Mouse (Mus musculus) embryonic facial prominence, embryonic 12.5 days (tissue): ENCODE data around the gene Coro7. TPM values are rescaled to one million over a fixed set of nuclear protein-coding genes. Genes with fewer than 3 reads are reported as not detected.

Experiments used
- ATAC-seq: fragments of 200-750 bp; cut with Nextera tagmentation; 2 replicates; pipeline ENCODE4 v1.8.0; 2017; ENCODE audit not compliant: insufficient number of reproducible peaks, insufficient read depth, low FRiP score, low TSS enrichment
- H3K27ac ChIP-seq: fragments of 300-500 bp; sonication (generic); 2 replicates; pipeline ENCODE4 v1.5.1; 2016; ENCODE audit warnings: mild to moderate bottlenecking
- H3K27me3 ChIP-seq: fragments of 300-500 bp; sonication (generic); 2 replicates; pipeline ENCODE4 v1.6.1; 2016; ENCODE audit warnings: mild to moderate bottlenecking, moderate library complexity
- H3K36me3 ChIP-seq: fragments of 300-500 bp; sonication (generic); 2 replicates; pipeline ENCODE4 v1.6.1; 2016; ENCODE audit warnings: mild to moderate bottlenecking
- H3K4me1 ChIP-seq: fragments of 300-500 bp; sonication (generic); 2 replicates; pipeline ENCODE4 v1.6.1; 2016
- H3K4me2 ChIP-seq: fragments of 300-500 bp; sonication (generic); replicated peaks from 2 replicates; pipeline ENCODE4 v1.6.1; 2016; ENCODE audit warnings: mild to moderate bottlenecking, moderate library complexity
- H3K4me3 ChIP-seq: fragments of 300-500 bp; sonication (generic); 2 replicates; pipeline ENCODE4 v1.5.1; 2016; ENCODE audit warnings: mild to moderate bottlenecking
- H3K9ac ChIP-seq: fragments of 300-500 bp; sonication (generic); 2 replicates; pipeline ENCODE4 v1.6.1; 2016; ENCODE audit warnings: mild to moderate bottlenecking, moderate library complexity
- H3K9me3 ChIP-seq: fragments of 300-500 bp; sonication (generic); 2 replicates; pipeline ENCODE4 v1.6.1; 2016; ENCODE audit warnings: mild to moderate bottlenecking, moderate library complexity
- WGBS: fragments of 180-500 bp; shearing (Covaris S2); methylation state at CpG from one replicate; pipeline ENCODE4 v1.1.7; 2016; 5-methylcytosine and 5-hydroxymethylcytosine counted together
- polyA plus RNA-seq: library from polyadenylated mRNA; unstranded; fragments of >200 nt; fragmentation: Nextera tagmentation; extraction: Ambion mirVana; gene quantifications from 2 replicates; pipeline ENCODE4 v1.2.1, GENCODE M21; 2016

Coro7 gene
- polyA plus RNA-seq, 1 experiment from 2014 or later: 18.2 TPM

DNA sequence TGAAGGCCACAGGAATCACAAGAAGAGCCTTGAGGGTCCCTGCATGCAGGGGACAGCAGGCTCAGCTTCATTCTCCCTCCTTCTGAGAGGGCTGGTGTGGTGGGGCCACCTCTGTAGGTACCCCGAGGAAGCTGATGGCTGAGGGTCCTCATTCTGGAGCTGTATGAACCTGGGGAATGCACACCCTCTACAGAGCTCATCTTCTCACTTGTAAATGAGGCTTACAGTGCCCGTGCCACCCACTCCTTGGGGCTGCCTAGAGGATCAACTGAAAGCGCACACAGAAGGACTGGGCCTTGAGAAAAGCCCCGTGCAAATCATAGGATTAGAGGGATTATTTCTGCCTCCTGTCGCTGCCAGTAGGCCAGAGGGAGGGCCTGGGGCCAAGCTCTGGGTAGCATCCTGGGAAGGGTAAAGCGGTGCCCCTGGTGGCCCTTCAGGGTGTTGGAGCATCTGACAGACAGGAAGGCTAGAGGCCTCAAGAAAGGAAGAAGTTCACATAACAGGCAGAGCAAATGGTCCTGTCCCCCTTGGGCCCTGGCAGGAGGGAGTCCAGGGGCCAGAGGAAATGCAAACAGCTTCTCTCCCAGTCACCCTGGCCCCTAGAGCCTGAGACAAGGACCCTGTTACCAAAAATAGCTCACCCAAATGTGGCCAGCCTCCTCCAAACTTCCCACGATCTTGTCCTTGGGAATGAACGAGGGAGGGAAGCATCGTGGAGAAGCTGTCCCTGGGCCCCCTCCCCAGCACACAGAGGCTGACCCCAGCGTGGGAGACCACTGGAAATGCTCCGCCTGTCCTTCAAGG lies 23.6 kb downstream of the Coro7 start:
- H3K4me1 ChIP-seq: peaks cover 70% of the 10 kb centered on the region

GRCm38 (mm10) chr16:4655251-4655734 lies 24.3 kb downstream of the Coro7 start:
- H3K4me1 ChIP-seq: peaks cover 75% of the 10 kb centered on the region
- no peaks in the 10 kb centered on the region for H3K9me3 ChIP-seq
- peaks cover 7% of the 10 kb centered on the region; the same call in 1 of the 2 replicates for H3K36me3 ChIP-seq
- H3K4me3 ChIP-seq: no peak overlapping the region
- ATAC-seq: no peak
- H3K4me2 ChIP-seq: no peak overlapping the region
- peak overlapping the region; percentile 84 for H3K27ac ChIP-seq
- H3K27me3 ChIP-seq: no peaks in the 10 kb centered on the region
- no peak overlapping the region for H3K9ac ChIP-seq
- WGBS: 58% methylated on average over 4 of the region's 4 CpGs

More for the DNA sequence above, 23.6 kb downstream of the Coro7 start:
- no peak overlapping the region for H3K4me2 ChIP-seq
- H3K9ac ChIP-seq: no peak overlapping the region
- H3K36me3 ChIP-seq: peaks cover 9% of the 10 kb centered on the region
- WGBS: 26% methylated on average over 11 of the region's 11 CpGs
- no peaks in the 10 kb centered on the region for H3K9me3 ChIP-seq
- peak overlapping the region; percentile 84 for H3K27ac ChIP-seq
- no peak overlapping the region for H3K4me3 ChIP-seq
- no peaks in the 10 kb centered on the region for H3K27me3 ChIP-seq
- no peak for ATAC-seq

GRCm38 (mm10) chr16:4654706-4655105 lies 24.9 kb downstream of the Coro7 start:
- no peak for ATAC-seq
- H3K27me3 ChIP-seq: no peaks in the 10 kb centered on the region
- H3K4me3 ChIP-seq: no peak overlapping the region
- H3K4me2 ChIP-seq: no peak overlapping the region
- WGBS: 79% methylated on average over 10 of the region's 10 CpGs
- no peak overlapping the region for H3K9ac ChIP-seq
- 0 out of 2 replicates have a peak overlapping the region, but pooled peaks have one; percentile 14 for H3K27ac ChIP-seq
- H3K4me1 ChIP-seq: peaks cover 81% of the 10 kb centered on the region
- H3K9me3 ChIP-seq: no peaks in the 10 kb centered on the region
- H3K36me3 ChIP-seq: peaks cover 12% of the 10 kb centered on the region

- Histone ChIP-seq H3K9me3 (no peaks in the 10 kb centered on the region), H3K9ac (no peak overlapping the region), H3K4me2 (no peak overlapping the region), H3K27me3 (no peaks in the 10 kb centered on the region), H3K27ac (peak overlapping the region; percentile 96), H3K4me3 (no peak overlapping the region), H3K36me3 (peaks cover 26% of the 10 kb centered on the region), H3K4me1 (peaks cover 78% of the 10 kb centered on the region)
- ATAC-seq: no peak
- 48% methylated on average over 4 of the region's 4 CpGs for WGBS
Observed at GRCm38 (mm10) chr16:4652707-4653416, 26.7 kb downstream of the Coro7 start.

- 28% methylated on average over 7 of the region's 7 CpGs for WGBS
- Histone ChIP-seq H3K27me3 (no peaks in the 10 kb centered on the region), H3K4me3 (no peak overlapping the region), H3K4me2 (0 out of 2 replicates have a peak overlapping the region, but pooled peaks have one; percentile 18), H3K27ac (peak overlapping the region; percentile 96), H3K9me3 (no peaks in the 10 kb centered on the region), H3K4me1 (peaks cover 78% of the 10 kb centered on the region), H3K9ac (peak overlapping the region; percentile 2; the same call in 1 of the 2 replicates), H3K36me3 (peaks cover 26% of the 10 kb centered on the region)
- peak; percentile 74 for ATAC-seq
Observed at GRCm38 (mm10) chr16:4651624-4652023, 28.0 kb downstream of the Coro7 start.

GRCm38 (mm10) chr16:4651081-4651480 lies 28.5 kb downstream of the Coro7 start:
- Histone ChIP-seq H3K27me3 (no peaks in the 10 kb centered on the region), H3K27ac (peak overlapping the region; percentile 96), H3K9ac (0 out of 2 replicates have a peak overlapping the region, but pooled peaks have one; percentile 2), H3K4me2 (no peak overlapping the region), H3K4me1 (peaks cover 78% of the 10 kb centered on the region), H3K4me3 (no peak overlapping the region), H3K9me3 (no peaks in the 10 kb centered on the region), H3K36me3 (peaks cover 26% of the 10 kb centered on the region)
- ATAC-seq: no peak
- 57% methylated on average over 1 of the region's 1 CpGs for WGBS

DNA sequence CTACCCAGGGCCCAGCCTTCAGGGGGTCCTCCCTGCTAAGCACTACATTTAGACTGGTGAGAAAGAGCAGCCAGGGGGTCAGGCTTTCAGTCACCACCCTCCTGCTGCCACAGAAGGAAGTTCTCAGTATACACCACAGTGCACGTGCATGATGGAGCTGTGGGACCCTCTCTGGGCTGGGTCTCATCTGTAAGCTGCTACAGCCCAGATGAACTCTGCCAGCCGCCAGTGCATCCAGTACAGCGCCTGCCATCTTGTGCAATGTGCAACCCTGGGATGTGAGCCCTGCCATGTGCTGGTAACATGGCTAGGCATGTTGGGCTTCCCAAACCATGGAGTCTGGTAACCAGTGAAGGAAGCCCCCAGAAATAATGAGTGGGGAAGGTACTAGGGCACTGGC lies 29.4 kb downstream of the Coro7 start:
- H3K4me2 ChIP-seq: no peak overlapping the region
- peak overlapping the region; percentile 96; the same call in 1 of the 2 replicates for H3K27ac ChIP-seq
- H3K9ac ChIP-seq: no peak overlapping the region
- no peaks in the 10 kb centered on the region for H3K9me3 ChIP-seq
- H3K4me1 ChIP-seq: peaks cover 78% of the 10 kb centered on the region
- peaks cover 21% of the 10 kb centered on the region for H3K36me3 ChIP-seq
- H3K27me3 ChIP-seq: no peaks in the 10 kb centered on the region
- no peak overlapping the region for H3K4me3 ChIP-seq
- WGBS: 87% methylated on average over 3 of the region's 3 CpGs
- no peak for ATAC-seq

DNA sequence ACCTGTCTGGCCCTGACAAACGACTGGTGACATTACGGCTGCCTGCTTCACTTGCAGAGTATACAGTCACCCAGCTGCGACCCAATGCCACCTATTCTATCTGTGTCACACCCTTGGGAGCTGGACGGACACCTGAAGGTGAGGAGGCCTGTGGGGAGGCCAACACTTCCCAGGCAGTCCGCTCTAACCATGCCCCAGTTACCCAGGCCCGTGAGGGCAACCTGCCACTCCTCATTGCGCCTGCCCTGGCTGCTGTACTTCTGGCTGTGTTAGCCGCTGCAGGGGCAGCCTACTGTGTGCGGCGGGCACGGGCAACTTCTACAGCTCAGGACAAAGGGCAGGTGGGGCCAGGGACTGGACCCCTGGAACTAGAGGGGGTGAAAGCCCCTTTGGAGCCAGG lies 29.9 kb downstream of the Coro7 start:
- ATAC-seq: no peak
- Histone ChIP-seq H3K27ac (no peak overlapping the region), H3K36me3 (peaks cover 20% of the 10 kb centered on the region), H3K9ac (no peak overlapping the region), H3K27me3 (no peaks in the 10 kb centered on the region), H3K9me3 (no peaks in the 10 kb centered on the region), H3K4me1 (peaks cover 77% of the 10 kb centered on the region), H3K4me2 (no peak overlapping the region), H3K4me3 (no peak overlapping the region)
- WGBS: 89% methylated on average over 11 of the region's 11 CpGs

GRCm38 (mm10) chr16:4649211-4649610 lies 30.4 kb downstream of the Coro7 start:
- peaks cover 80% of the 10 kb centered on the region for H3K4me1 ChIP-seq
- ATAC-seq: no peak

GRCm38 (mm10) chr16:4648416-4649023 lies 31.1 kb downstream of the Coro7 start:
- peaks cover 28% of the 10 kb centered on the region for H3K36me3 ChIP-seq
- H3K27me3 ChIP-seq: no peaks in the 10 kb centered on the region
- H3K9me3 ChIP-seq: no peaks in the 10 kb centered on the region
- no peak overlapping the region for H3K4me2 ChIP-seq
- H3K9ac ChIP-seq: no peak overlapping the region
- H3K27ac ChIP-seq: peak overlapping the region; percentile 82
- no peak overlapping the region for H3K4me3 ChIP-seq
- no peak for ATAC-seq
- WGBS: 85% methylated on average over 28 of the region's 28 CpGs
- H3K4me1 ChIP-seq: peaks cover 87% of the 10 kb centered on the region

More at GRCm38 (mm10) chr16:4649211-4649610, 30.4 kb downstream of the Coro7 start:
- H3K27me3 ChIP-seq: no peaks in the 10 kb centered on the region
- H3K9ac ChIP-seq: no peak overlapping the region
- no peak overlapping the region for H3K4me3 ChIP-seq
- H3K9me3 ChIP-seq: no peaks in the 10 kb centered on the region
- 73% methylated on average over 5 of the region's 5 CpGs for WGBS
- H3K4me2 ChIP-seq: no peak overlapping the region
- H3K27ac ChIP-seq: no peak overlapping the region
- H3K36me3 ChIP-seq: peaks cover 21% of the 10 kb centered on the region

- no peaks in the 10 kb centered on the region for H3K27me3 ChIP-seq
- H3K4me3 ChIP-seq: no peak overlapping the region
- H3K4me2 ChIP-seq: peak overlapping the region; percentile 8; the same call in 1 of the 2 replicates
- peaks cover 88% of the 10 kb centered on the region for H3K4me1 ChIP-seq
- peak overlapping the region; percentile 82 for H3K27ac ChIP-seq
- ATAC-seq: no peak
- 55% methylated on average over 13 of the region's 13 CpGs for WGBS
- peaks cover 32% of the 10 kb centered on the region for H3K36me3 ChIP-seq
- no peaks in the 10 kb centered on the region for H3K9me3 ChIP-seq
- H3K9ac ChIP-seq: peak overlapping the region; percentile 11; the same call in 1 of the 2 replicates
Observed at GRCm38 (mm10) chr16:4647651-4648141, 31.9 kb downstream of the Coro7 start.
